Mouse (Mus musculus) erythroblast, embryonic 14.5 days (primary cell): Measurements from ENCODE around the gene Slc6a11.

Experiments used
- GATA1 ChIP-seq: IDR thresholded peaks from 2 replicates; pipeline ENCODE4 v1.6.1; 2012; ENCODE audit warnings: low read length, inconsistent platforms, mixed read lengths
- TAL1 ChIP-seq: IDR thresholded peaks from 3 replicates; pipeline ENCODE4 v1.6.1; 2012; ENCODE audit warnings: low read length, inconsistent platforms, mixed read lengths

DNA sequence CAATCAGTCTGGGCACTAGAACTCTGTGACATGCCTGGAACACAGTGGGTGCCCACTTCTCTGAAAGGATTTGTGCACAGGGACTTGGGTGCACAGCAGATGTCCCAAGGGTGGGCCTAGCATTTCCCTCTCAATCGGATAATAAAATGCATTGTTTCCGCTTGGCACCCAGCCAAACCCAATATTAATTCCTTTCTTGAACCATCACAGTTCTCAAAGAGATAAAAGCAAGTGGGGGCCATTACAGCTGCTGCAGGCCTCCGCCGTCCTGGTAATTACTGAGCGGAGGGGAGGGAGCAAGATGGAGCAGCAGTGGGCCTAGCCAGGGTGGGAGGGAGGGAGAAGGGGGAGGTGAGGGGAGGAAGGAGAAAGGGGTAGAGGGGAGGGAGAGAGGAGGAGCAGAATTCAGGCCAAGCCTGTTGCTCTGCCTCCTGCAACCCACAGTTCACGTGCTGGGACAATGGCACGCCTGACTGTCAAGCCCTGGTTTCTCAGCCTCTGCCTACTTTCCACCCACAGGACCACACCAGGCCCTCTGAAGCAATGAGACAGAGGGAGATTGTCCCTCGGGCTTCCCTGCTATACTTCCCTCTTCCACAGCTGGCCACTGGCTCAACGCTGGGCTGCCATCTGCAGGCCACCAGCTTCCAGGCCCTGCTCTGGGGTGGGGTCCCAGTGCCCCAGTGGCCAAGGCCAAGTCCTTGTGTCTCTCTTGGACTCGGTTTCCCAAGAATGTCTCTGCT is 166.4 kb downstream of the Slc6a11 start:
- TF ChIP-seq GATA1 (no peak), TAL1 (no peak)
